Mouse (Mus musculus): ENCODE results near the gene Vti1a.
A peak's percentile ranks its signal among the peaks of the same experiment; 100 is the strongest.

Gene Vti1a

DNA sequence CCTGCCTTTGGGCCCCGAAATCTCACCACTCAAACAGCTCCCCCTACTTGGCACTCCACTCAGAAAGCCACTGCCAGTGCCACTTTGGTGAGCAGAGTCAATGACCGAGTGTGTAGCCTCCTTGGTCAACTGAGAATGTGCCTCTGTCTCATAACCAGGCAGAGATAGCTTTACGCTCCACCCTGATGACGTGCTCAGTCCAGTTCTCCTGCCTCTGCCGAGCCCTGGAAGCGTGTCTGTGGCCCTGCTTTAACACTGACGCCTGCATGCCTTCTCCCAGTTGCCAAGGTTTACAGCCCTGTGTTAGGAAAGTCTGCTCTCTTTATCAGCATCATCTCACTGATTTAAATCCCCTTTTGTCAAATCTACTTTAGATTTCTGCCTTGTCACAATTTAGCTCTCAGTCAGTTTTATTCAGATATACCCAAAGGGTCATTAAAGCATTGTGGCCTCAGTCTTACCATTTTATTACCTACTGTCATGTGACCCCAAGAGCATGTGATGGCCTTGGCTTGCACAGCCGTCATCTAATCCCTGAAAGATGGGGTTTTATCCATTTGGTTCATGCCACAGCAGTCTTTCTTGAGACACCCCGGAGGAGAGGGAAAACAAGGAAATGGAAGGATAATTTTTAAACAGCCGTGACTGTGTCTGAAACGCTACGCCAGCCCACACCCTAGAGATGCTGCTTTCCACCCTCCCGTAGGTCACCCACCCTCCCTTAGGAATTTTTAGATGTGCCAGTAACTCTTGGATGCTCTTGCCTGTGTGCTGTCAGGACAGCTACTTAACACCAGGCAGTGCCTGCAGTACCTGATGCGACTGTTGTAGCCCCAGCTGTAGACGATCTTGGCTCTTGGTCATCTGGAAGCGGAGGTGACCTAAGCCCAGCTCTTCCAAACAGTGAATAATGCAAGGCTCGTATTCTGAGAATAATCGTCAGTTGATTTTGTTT, 269.5 kb downstream of the Vti1a start:
- DNase-seq (ENCODE audit: low spot score in 2 of 2): no peak

DNA sequence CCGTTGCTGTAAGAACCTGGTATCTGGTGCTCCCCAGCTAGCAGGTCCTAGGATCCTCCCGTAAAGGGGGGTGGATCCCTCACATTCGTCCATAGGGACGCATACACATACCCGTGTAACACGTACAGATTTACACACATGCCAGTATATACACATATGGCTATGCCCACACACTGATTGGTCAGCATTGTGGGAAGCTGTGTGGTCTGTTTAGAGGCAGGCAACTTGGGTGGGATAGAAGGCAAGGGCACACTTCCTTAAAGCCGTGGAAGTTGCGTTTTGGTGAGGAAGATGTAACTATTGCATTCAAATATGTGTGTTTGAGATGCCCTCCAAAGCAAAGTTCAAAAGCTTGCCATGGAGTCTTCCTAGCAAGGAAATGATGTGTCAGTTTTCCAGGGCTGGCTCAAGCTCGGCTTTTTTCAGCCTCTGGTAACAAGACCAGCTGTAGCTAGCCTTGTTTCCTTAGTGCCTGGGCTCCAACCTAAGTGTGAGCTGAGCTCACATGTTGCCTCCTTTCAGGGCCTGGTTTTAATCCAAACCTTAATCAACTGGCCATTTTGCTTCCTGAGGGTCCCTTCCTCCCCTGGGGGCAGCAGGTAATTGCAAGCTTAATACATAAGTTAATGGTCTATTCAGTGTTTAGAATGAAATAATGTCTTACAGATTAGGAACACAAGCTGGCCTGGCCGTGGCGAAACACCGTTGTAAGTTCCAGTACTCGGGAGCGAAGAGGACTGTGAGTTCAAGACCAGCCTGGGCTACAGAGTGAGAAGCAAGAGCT, 271.7 kb downstream of the Vti1a start:
- DNase-seq (ENCODE audit: low spot score in 2 of 2): no peak

DNA sequence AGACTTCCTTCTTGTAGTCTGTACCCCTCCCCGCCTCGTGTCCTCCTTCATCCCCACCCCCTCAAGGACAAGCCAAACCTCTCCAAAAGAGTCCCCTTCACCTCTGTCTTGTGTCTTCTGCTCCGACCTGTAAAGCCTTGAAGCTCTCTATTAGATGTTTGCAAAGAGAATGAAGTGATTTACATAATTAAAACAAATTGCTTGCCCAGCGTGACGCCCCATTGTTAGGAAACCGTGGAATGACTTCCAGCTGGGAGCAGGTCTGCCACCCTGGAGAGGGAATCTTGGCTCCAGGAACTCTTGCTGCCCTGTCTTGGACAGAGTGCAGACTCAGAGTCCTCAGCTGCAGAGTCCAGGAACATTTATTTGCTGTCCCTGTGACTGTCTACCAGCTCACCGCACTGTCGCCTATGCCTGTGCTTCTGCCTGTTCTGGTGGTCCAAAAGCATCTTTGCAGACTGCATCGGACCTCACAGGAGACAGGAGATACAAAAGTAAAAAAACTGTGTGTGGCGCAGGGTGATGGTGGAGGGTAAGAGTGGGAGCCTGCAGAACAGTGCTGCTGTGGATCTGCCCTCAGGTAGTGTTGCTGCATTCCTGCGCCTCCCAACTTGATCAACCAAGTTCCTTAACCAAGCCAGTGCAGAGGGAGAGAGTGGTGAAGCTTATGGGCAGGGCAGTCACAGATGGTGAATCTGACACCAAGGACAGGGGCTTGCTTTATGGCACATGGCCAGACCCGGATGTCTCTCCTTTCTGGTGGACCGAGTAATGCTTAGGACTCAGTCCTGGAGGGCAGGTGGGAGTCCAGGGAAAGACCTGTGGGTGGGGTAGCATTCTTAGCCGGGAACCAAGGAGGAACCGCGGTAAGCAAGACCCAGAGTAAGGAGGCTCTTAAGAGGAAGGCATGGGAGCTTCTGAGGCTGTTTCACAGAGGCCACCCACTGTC, 273.1 kb downstream of the Vti1a start:
- no peak for DNase-seq (ENCODE audit: low spot score in 2 of 2)

DNA sequence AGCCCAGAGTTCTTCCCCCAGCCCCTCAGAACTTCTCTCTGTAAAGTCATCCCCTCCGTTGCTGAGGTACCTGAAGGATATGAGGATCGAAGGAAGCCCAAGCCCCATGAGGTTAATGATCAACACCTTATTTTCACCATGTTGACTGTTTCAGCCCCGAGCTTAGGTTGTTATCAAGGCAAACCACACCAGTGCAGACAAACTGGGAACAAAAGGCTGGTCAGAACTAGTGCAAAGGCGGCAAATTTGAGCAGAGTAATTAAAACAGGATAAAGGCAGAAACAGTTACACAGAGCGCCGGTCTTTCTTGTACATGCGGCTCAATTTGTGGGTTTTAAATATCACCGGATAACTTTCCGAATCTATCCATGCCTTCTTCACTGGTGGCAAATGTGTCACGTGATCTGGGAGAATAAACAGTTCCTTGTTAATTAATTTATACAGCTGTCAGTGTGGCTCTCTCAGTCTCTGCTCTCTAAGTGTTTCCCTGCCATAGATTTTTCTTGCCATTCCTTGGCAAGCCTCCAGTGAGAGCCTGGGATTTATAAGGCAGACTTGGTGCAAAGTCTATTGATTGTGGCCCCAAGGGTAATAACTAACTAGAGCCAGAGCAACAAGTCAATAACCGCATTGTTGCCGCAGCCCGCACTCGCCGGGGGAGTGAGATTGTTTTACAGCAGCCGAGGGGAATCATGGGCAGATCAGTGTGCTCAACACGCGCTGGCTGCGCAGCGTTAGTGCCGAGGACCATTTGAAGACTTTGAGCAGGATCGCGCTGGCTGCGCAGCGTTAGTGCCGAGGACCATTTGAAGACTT, 277.0 kb downstream of the Vti1a start:
- no peak for DNase-seq (ENCODE audit: low spot score in 2 of 2)

DNA sequence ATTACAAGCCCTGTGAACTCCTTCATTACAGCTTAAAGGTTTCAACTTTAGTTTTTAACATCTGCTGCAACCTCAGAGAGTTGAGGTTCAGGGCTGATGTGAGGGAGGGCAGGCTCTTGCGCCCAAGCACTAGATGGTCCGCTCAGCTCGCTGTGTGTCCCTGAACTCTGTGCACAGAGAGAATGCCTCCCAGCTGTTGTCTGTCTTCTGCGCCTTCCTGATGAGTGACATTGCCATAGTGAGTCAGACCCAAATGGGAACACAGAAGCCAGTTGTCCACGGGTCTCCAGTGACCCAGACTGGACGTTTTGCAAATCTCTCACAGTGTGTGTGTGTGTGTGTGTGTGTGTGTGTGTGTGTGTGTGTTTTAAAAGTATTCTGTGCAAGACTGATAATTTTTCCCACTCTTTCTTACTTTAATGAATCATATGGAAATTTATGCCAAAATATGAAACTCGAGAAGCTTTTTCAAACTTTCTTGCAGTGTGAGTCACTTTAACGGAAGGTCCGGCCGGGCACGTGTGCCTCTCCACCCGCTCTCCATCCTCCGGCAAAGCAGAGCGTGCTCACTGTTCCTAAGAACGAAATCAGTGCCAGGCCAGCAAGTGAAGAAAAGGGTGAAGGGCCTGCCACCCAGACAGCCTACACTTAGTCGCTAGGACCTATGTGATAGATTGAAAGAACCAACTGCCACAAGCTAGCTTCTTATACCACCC, 277.8 kb downstream of the Vti1a start:
- no peak for DNase-seq (ENCODE audit: low spot score in 2 of 2)

DNA sequence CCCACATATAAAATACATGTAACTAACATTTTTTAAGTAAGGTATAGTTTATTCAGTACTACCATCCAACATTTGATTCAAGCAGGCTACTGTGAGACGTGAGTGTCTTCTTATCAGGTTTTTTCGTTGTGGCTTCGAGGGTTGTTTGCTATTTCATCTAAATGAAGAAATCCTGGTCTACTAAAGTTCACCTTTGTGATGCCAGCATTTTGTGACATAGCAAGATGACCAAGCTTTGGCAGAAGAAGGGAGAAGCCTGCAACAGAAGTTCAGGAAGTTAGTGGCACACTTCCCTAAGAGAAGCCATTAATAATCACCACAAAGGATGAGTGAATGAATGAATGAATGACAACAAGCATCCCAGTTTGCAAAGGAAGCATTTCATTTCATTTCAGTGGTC, 278.4 kb downstream of the Vti1a start:
- no peak for DNase-seq (ENCODE audit: low spot score in 2 of 2)

DNA sequence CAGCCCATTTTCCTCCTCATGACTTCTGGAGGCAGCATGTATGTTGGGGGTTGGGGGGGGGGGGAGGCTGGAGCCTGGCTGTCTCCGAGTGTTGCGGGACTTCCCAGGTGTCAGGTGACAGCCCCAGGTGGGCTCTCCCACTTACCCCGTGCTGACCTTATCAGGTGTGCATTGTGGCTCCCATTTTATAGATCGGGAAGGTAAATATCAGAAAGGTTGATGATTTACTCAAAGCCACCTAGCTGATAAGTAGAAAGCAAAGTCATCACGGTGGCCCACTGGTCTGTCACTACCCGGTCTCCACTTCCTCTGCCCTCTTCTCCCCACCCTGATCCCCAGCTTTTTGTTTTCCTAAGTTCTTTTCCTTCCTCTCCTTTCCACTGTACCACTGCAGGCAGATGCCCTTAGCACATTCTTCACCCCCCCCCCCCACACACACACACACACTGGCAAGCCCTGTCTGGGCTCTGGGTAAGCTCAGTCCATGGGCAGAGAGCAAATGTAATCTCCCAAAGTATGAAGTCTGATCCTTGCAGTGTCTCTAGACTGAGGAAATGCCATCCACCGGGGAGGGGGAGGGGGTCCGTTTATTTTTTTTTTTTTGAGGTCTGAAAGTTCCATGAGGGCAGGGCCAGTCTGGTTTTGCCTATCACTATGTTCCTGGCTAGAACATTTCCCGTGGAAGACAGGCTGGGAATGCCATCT, 280.0 kb downstream of the Vti1a start:
- no peak for DNase-seq (ENCODE audit: low spot score in 2 of 2)

DNA sequence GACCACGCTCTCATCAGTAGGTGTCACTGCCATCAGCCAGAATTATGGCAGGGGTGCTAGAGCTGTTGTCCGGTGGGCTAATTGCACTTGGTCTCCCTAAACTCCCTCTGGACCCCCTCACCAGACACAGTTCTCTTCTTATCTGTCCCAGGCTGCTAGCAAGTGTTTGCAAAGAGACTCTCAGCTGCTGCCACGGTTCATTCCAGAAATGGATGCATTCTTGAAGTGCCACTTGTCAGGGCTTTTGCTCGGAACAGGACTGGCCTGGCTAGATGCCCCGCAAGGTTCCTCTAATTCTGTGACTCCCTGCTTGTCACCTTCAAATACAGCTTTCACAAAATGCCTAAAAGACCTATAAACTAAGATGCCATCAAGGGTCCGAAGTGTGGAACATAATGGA, 280.7 kb downstream of the Vti1a start:
- no peak for DNase-seq (ENCODE audit: low spot score in 2 of 2)

DNA sequence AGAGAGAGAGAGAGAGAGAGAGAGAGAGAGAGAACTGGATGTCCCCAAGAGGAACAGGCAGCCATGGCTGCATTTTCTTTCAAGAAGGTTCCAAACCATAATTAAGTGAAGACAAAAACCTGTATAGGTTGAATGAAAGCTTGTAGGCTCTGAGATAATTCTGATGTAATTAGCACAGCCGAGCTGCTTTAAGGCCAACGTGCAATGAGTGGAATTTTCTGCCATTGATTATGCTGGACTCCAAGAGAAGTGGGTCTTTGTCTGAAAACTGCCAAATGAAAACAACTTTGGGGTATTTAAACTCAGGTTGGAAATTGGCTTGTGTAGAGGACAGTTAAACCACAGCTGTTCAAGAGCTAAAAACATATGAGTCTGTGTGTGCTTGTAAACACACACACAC, 281.2 kb downstream of the Vti1a start:
- no peak for DNase-seq (ENCODE audit: low spot score in 2 of 2)

DNA sequence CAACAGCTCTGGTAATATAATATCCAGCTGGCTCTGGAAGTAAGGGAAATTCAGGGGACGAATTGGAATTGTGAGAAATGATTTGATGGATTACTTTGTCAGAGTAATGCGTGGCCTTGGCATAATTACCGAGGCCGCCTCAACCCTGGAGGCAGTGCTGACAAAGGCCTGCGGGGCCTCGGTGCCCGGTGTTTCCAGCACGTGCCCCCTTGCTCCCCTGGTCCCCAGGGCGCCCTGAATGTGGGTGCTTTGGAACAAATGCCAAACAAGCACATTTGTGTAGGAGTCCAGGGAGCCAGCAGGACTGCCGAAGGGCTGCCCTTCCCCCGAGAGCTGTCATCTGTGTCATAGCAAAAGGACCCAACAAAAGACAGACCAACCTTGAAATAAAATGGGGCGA, 281.9 kb downstream of the Vti1a start:
- DNase-seq (ENCODE audit: low spot score in 2 of 2): no peak

DNA sequence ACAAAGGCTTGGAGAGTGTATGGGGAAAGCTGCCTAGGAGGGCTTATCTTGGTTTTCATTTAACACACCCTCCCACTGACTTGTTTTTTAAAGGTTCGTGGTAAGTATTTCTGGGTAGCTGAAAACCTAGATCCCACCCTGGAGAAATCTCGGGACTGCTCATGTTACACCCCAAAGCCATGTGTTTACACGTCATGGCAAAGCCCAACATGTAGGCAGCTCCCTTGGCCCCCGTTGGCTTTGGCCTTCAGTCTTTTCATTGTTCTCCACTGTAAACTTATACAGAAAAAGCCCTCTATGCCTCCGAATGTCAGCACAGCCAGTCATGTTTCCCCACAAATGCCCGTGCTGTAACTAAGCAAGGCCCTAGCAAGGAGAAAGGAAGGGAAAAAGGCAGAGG, 283.0 kb downstream of the Vti1a start:
- no peak for DNase-seq (ENCODE audit: low spot score in 2 of 2)

DNA sequence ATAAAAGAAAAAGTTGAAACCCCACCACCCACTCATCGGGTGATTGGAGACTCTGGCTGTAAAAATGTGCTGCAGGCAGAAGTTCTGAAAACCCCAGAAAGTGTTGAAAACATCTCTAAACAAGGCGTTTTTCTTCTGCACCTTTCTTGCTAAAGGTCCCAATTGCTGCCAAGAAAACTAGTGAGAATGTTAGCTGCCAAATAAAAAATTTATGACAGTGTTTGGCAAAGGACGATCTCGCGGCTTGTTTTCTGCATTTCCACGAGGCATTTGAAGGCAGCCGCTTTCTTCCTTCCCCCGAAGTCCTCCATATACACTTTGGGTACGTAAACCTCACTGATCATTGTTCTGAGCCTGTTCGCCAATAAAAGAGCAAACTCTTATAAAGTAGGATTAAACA, 291.6 kb downstream of the Vti1a start:
- no peak for DNase-seq (ENCODE audit: low spot score in 2 of 2)

DNA sequence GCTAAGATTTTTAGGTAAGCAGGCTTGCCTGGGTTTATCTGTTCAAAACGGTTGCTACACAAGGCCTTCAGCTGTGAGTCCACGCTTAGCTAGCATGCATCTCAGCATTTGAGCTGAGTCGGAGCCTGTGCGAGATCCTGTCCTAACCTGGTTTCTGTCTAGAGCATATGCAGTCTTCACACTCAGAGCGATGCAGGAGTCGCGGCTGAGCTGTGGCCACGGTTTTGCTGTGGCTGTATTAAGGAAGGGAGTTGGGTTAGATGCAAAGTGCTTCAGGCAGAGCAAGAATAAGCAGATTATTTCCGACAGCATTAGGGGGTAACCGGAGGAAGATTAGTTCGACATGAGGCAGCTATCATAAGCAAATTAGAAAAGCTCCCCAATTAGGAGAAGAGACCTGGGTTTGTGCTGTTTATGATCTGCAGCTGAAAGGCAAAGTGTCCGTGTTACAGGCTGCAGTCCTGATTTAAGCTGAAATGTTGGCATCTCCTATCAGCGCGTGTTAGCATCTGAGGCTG, 292.8 kb downstream of the Vti1a start:
- no peak for DNase-seq (ENCODE audit: low spot score in 2 of 2)

DNA sequence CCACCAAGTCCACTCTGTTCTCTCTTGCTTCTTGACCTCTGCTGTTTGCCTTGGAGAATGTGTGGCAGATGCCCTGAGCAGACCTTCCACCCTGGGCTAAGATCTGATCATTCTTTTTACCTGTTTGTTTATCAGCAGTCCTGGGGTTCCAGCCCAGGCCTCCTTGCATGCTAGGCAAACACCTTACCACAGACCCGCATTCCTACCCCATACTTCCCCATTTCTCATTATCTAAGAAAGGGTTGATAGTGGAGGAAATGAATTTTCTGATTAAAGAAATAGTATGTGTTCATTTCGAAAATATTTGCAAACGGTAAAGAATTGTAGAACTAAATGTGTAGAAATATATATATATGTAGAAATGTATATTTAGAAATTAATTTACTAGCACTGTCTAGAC, 293.7 kb downstream of the Vti1a start:
- no peak for DNase-seq (ENCODE audit: low spot score in 2 of 2)

DNA sequence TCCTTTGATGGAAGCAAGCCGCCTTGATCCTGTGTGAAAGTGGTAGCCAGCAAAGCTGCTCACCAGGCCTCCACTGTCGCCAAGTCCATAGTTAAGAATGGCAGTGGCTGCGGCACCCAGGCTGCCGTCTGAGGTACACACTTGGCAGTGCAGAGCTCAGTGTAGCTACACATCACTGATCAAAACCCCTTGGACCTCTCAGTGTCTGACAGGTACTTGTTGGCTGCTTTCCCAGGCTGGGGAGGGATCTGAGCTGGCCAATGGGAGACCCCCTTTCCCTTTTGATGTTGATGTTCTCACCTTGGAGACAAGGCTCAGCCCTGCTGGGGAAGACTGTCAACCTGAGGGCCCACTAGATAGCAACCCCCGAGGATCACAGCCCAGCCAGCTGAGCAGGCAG, 299.6 kb downstream of the Vti1a start:
- DNase-seq (ENCODE audit: low spot score in 2 of 2): no peak

DNA sequence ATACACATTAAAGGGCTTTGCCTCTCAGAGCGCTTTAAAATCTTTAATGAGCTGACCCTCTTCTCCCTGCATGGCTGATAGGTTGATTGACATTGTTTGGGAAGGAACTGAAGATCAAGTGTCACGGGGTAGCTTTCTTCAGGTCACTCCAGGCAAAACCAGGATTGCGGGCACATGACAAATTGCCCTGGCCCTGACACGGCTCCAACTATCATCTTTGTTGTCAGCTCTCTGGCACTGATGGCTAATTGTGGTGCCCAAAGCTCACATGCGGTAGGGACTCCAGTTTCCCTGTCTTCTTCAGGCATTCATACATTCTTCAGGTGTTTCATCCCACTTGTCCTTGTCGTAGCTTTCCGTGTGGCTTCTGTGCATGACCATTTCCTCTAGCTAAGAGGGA, 300.2 kb downstream of the Vti1a start:
- no peak for DNase-seq (ENCODE audit: low spot score in 2 of 2)

DNA sequence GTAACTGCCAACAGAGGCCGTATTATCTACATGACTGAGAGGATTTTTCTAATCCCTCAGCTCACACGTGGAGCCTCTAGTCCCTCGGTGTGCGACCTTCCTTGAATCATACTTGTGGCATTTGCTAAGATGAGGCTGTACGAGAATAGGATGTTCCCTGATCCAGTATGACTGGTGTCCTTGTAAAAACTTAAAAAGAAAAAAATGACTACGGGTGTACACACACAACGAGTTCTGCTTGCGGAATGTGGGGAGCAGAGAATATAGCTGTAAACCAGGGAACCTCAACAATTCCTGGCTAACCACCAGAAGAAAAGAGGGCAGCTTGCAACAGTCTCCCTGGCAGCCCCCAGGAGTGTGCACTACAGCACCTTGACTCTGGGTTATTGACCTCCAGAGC, 300.8 kb downstream of the Vti1a start:
- DNase-seq (ENCODE audit: low spot score in 2 of 2): no peak

DNA sequence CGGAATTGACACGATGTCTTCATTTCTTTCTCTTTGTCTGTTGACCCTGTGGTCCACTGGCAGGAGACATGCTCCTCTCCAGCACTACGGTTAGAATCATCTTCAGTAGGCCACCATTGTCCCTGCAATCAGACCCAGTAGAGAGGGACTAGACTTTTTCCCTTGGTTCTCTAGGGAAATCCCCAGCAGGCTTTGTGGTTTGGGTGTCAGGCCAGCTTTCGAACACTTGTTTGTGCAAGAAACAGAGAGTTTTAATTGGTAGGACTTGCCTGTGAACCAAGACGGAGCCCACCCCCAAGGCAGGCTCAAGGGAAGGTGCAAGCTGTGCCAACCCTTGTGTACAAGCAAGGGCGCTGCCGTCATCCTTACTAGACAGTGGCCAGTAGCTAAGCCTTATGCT, 302.5 kb downstream of the Vti1a start:
- DNase-seq (ENCODE audit: low spot score in 2 of 2): peak; percentile 8 to 21

DNA sequence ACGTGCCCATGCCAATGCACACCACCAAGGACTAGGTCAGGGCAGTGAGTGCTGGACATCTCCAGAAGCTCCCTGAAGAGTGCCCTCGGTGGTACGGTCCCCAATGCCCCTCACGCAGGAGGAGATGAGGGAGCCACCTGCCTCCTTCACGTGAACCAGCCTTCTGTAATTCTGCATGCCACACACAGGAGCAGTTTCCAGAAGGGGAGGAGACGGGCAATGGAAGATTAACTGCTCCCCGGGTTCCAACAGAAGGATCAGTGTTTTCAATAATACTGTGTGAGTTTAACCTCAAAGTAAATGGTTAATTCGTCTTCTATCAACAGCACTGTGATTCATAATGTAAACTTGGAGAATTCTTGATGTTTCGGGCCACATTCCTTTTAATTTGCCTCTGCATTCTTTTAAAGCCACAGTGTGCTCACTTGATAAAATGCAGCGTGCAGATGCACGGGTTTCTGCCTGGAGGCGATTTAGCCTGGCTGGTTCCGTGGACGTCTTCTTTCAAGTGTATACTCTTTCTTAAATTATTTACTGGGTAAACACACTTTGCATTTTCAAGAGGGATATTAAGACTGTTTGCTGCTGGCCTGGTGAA, 304.4 kb downstream of the Vti1a start:
- DNase-seq (ENCODE audit: low spot score in 2 of 2): no peak

Measured in natural killer cell, adult 2 months (primary cell).